In the genomic region with DNA sequence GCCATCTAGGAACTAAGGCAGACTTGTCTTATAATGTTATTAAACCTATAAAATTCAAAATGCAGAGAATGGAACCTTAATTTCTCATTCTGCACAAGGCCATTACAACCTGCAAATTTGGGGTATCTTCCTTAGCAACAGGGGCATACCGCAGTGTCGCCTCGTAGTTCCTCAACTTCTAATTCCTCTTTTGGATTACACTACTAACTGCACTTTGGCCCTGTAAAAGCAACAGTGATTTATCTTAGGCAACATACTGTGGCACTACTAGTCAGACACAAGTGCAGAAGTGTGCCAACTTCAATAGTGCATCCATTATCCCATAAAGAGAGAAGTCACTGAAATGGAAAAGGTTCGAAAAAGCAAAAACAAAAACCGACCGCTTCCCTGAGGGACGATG, we compare ENCODE assay signal across 12 mouse cellular contexts.
"Had no signal": no experiment of that assay in that cellular context is flagged by ENCODE, and none has a peak within 500 bp of the region (broad histone marks: within the 10 kb centered on the region; RNA-seq: fewer than 3 reads in every experiment).

No protein-coding gene starts in this region.

- DNase-seq: kidney, postnatal 36 days; layer of hippocampus, adult 9-11 months; layer of hippocampus, postnatal 36 days; lung, embryonic 14.5 days; lung, postnatal 10 days; right cerebral cortex, adult 18-20 months; right cerebral cortex, postnatal 25 days; thymus, postnatal 4 days had no signal

- H3K9me3 ChIP-seq: limb, embryonic 15.5 days; liver, embryonic 12.5 days; midbrain, embryonic 12.5 days had no signal

- H3K27ac ChIP-seq: limb, embryonic 15.5 days; liver, embryonic 12.5 days; midbrain, embryonic 12.5 days had no signal

- H3K27me3 ChIP-seq: limb, embryonic 15.5 days; liver, embryonic 12.5 days; midbrain, embryonic 12.5 days had no signal

- H3K4me3 ChIP-seq: limb, embryonic 15.5 days; liver, embryonic 12.5 days; midbrain, embryonic 12.5 days had no signal

- H3K4me1 ChIP-seq: limb, embryonic 15.5 days; liver, embryonic 12.5 days had no signal

- H3K36me3 ChIP-seq: liver, embryonic 12.5 days had no signal

- H3K4me2 ChIP-seq: limb, embryonic 15.5 days; liver, embryonic 12.5 days; lung, embryonic 14.5 days; midbrain, embryonic 12.5 days had no signal

- ATAC-seq: liver, embryonic 12.5 days; midbrain, embryonic 16.5 days had no signal

- H3K9ac ChIP-seq: limb, embryonic 15.5 days; liver, embryonic 12.5 days; lung, embryonic 14.5 days; midbrain, embryonic 12.5 days had no signal
